Mouse (Mus musculus): ENCODE measurements around the gene Dpysl4.

Dpysl4 gene

DNA sequence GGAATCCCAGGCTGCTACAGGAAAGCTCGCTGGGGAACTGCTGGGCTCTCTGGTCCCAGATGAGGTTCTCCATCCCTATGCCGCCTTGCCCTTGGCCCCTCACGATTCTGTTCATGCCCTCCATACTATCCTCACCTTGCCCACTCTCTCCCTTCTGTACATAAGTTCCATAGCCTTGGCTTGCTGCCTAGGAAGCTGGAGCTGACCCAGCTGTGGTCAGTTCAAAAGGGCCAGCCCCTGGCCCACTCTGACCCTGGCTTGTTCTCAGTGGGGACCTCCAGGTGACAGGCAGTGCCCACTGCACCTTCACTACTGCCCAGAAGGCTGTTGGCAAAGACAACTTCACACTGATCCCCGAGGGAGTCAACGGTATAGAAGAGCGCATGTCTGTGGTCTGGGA lies 10.6 kb downstream of the Dpysl4 start:
- DNase-seq (ENCODE audit: low read depth, low spot score): no peak

DNA sequence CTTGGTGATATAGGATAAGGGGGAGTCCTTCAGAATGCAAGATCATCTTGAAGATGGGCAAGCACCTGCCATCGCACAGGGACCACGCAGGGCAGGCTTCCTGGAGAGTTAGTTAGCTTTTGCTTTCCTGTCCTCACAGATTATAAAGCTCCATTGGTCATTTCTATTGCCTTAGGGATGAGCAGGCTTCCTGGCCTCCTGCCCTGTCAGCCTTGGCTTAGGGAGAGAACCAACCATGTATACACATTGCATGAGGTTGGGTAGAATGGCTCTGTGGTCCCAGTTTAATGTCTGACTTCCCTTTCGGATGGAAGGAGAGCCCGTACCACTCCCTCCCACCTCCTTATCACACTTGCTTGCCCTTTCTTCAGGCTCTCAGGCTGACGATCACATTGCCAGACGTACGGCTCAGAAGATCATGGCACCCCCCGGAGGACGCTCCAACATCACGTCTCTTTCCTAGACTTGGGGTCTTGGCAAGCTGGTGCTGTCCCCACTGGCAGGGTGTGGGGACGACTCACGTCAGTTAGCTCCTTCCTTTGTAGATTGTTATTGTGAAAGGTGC lies 14.8 kb downstream of the Dpysl4 start:
- no peak for DNase-seq (ENCODE audit: low read depth, low spot score)

DNA sequence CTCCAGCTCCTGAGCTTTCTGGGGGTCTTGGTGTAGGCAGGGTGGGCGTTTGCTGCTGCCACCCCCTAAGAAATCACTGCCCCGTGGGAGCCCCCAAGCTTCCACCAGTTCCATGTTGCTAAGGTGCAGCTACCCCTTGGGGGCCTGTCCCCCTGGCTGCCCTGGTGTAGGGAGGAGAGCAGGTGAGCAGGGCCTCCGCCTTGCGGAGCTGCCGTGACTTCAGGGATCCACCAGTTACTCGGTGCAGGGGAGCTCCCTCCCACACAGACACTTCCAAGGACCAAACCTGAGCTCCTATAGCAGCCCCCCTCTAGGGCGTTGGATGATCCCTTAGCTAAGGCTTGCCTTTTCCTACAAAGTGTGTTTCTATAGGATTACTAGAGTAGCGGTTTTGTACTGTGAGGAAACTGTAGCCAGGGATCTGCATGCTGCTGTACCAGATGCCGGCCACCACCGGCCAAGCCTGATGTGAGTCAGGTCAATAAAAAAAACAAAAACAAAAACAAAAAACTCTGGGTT lies 15.5 kb downstream of the Dpysl4 start:
- DNase-seq (ENCODE audit: low read depth, low spot score): no peak

DNA sequence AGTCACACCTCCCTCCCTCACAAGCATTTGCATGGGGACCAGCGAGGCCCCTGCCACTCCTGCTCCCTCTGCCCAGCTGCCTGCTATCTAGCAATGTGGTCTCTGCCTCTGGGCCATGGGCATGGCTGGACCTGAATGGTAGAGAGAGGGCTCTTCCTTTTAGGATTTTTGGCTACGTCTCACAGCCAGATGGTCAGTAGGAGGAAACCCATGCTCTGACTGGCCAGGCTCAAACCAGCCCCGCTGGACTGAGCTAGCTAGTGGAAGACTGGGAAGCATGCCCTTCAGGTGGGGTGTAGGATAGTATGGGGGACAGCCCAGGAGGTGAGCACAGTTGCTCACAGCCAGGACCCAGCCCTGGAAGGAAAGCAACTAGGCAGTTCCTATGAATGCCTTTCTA lies 16.0 kb downstream of the Dpysl4 start:
- DNase-seq (ENCODE audit: low read depth, low spot score): no peak

DNA sequence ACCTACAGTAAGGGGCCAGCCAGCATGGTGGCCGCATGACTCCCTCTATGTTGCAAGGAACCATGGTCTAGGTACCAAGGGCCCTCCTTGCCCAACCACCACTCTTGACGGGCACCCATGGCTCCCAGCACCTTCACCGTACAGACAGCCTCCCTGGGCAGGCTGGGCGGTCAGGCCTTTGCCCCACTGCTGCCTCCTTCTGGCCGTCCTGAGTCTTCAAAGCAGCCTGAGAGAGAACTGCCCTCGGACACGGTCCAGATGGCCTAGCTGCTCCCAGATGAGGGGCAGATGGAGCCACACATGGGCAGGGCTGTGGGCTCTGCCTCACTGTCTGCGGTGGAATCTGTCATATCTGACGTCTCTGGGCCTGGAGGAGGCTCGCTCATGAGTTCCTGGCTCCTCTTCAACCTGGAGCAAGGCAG lies 18.2 kb downstream of the Dpysl4 start:
- DNase-seq (ENCODE audit: low read depth, low spot score): no peak

DNA sequence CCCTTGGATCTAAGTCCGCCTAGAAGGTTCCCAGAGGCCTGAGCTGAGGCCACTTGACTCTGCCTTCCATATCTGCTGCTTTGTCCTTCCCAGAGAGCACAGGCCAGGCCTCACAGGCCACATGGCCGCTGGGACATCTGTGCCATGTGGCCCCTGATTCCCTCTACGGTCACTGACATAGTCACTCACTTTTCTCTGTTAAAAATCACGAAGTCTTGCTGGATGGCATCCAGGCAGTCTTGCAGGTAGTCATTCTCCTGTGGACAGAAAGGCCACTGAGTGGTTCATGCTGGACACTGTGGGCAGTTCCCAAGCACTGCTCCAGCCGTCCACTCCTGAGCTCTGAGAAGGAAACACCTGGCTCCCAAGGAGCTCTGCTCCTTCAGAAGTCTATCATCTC lies 19.3 kb downstream of the Dpysl4 start:
- no peak for DNase-seq (ENCODE audit: low read depth, low spot score)

DNA sequence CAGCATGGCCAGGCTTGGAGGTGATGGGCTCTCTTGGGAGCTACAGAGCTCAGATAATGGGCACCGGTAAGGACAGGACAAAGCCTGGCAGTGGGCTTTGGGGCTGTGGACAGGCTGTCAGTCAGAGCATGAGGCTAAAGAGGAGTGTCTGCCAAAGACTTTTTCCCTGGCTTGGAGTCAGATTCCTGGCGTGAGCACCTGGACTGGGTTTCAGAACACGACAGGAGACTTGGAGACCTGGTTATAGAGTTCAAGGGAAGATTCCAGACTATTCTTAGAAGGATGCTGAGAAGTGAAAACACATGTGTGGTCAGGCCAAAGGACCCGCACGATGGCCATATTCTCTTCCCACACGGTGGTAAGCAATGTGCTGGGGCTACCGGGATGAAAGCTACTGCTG lies 19.9 kb downstream of the Dpysl4 start:
- DNase-seq (ENCODE audit: low read depth, low spot score): no peak

DNA sequence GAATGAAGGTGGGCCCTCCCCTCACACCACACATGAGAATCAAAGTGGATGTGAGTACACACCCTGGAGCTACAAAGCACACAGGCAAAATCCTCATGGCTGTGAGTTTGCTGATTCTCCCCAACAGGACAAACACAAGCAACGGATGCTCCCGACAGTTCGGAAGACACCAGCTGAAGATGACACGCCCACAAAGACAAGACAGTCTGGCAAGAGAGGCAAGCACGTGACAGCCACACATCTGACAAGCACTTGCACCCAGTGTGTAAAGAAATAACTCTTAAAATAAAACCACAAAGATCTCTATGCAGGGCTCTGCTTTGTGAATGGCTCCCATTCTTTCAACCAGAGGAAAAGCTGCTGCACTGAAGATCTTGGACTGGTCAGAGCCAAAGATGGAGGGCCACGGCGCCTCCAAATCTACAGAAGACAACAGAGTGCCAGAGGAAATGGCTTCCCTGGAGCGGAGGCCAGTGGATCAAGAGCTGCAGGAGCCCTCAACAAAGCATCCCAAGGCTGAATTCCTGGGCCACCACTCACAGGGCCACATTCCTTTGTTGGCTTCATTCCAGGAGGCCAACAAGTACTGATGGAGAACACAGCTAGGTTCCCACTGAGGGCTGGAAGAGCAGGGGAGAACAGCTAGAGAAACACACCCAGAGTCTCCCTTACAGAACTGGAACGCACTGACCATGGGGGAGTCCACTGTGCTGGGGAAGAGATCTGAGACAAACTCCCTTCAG lies 22.3 kb downstream of the Dpysl4 start:
- no peak for DNase-seq (ENCODE audit: low read depth, low spot score)

DNA sequence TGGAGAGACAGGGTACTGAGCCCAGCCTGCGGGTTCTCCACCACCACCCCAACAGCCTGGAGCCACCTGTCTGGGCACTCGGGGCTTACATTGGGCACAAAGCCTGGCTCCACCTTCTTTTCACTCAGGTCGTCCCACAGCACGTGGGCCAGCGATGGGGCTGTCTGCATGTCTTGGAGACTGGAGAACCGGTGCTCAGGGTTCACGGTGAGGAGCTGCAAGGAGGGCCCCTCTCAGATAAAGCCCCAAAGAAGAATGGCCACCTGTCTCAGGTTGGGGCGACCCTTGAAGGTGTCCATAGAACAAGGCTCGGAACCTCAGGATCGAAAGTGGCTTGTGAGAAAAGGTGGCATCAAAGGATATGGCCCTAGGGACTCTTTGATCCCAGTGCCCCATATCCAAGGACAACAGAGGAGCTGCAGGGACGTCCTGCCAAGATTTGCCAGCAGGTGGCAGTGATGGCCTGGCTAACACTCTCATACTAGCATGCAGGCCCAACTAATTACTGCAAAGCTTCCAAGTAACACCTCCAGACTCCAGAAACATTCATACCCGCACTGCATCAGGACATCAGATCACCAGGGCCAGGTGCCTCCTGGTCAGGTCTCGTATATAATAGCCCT lies 33.5 kb downstream of the Dpysl4 start:
- no peak for DNase-seq (ENCODE audit: low read depth, low spot score)

DNA sequence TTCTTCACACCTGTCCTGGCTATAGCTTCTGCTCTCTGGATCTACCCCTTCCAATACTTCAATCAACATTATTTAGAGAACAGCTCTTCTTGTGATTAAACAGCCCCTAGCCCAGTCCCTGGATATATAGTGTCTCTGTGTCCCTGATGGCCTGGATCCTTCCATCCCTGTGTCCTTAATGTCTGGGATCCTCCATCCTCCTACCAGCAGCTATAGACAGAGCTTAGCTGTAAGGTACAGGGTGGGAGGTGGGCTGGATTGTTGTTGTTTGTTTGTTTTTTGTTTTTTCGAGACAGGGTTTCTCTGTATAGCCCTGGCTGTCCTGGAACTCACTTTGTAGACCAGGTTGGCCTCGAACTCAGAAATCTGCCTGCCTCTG lies 34.0 kb downstream of the Dpysl4 start:
- no peak for DNase-seq (ENCODE audit: low read depth, low spot score)

DNA sequence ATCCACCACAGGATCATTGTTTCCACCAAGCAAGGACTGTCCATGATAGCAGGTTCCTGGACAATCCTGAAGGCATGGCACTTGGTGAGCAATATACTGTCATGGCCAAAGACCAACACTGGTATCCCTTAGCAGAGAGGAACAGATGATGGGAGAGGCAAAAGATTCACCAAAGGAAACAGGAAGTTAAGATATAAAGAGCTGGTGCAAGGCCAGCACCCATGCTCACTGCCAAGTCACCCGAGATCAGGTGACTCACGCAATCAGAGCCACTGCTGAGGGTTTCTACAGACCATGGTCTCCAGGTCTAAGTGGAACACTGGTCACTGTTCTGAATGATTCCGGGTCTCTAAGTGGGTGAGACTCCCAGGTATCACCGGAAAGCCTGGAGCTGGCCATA lies 40.1 kb downstream of the Dpysl4 start:
- DNase-seq (ENCODE audit: low read depth, low spot score): no peak

DNA sequence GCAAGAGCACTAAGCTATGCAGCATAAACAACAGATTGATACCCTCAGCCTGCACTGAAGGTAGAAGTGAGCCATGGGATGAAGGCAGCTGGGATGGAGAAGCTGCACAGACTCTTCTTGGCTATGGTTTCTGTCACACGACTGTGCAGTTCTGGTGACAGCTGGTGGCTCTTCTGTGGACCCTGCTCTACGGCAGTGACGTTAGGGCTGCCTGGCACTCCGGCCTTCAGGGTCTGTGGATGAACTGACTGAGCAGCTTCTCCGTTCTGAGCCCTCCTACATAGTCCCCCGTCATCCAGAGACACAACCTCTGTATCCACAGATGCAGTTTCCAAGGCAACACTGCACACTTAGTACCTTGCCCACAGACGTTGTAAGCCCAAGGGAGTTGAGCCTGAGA lies 40.7 kb downstream of the Dpysl4 start:
- no peak for DNase-seq (ENCODE audit: low read depth, low spot score)

DNA sequence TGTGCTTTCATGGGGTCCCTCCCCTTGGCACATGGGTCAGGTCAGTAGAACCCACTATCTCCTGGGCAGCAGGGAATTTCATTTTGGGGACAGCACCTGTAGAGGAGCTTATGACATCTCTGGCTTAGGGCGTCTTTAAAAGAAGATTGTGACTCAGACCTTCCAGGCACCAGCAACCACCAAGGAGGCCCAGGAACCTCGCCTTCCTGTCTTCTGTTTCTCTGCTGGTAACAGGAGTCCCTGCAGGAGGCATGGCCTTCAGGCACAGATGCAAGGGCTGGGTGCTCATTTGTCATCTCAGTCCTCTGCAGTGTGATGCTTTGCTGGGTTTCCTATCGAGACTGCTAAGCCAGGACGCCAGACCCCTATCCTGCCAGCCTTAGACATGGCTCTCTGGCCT lies 43.2 kb downstream of the Dpysl4 start:
- no peak for DNase-seq (ENCODE audit: low read depth, low spot score)

DNA sequence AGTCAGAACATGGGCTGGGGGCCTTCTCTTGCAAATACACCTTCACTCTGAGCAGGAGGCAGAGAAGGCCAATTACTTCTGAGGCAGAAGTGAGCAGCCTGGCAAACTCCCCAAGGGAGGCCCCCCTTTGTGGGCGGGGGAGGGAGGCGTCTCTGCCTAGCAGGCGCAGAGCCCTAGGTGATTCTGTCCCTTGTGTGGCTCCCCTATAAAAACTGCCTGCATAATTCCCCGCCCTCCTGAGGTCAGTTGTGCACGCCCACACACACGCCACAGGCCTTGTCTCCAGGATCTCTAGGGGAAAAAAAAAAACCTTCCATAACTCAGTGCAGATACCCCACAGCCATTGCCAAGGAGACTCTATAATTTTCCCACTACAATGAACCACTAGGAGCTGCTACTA lies 44.6 kb downstream of the Dpysl4 start:
- no peak for DNase-seq (ENCODE audit: low read depth, low spot score)

DNA sequence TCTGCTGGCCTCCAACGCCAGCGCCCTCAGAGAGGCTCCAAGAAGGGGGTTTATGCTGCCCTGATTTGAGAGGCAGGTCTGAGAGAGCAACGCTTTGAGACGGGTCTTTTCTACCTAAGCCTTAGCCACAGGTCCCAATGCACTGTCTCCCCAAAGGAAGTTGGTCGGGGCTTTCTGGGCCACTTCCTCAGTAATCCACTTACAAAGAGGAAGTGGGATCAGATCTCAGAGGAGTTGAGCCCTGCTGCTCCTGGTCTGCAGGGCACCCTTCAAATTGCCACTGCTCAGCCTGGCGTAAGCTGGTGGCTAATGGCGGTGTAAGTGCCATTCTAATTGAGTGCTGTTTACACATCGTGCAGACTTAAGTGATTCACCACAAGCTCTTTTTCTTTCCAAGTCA lies 45.7 kb downstream of the Dpysl4 start:
- no peak for DNase-seq (ENCODE audit: low read depth, low spot score)

DNA sequence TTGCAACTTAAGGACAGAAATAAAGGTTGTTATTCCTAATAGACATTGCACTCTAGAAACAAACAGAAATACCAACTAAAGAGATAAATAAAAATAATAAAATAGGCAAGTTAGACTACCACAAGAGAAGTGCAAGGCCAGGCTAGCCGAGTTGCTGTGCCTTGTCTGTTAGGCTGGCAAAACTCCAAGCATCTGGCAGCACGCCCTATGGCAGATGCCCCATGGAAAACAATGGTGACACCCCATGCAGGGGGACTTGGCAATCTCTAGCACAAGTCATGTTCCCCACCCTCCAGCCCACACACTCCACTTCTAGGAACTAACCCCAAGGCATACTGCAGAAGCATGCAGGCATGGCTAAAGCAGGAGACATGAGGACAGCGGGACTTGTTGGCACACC lies 47.6 kb downstream of the Dpysl4 start:
- DNase-seq (ENCODE audit: low read depth, low spot score): no peak

DNA sequence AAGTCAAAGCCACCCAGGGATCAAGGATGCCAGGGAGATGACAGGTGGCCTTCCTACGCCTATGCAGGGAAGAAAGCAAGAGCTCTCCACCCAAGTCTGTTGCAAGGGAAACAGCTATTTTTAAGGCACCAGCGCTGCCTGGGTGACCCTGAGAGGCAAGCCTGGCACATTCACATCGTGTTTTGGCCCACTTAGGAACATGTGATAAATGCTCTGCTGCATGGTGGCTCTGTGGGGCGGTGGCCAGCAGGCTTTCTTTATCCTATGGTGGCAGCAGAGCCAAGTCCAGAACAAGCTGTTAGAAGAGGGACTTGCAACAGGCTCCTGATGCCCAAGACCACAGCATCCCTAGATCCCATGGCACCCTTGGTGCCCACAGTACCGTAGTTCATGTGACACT lies 49.4 kb downstream of the Dpysl4 start:
- no peak for DNase-seq (ENCODE audit: low read depth, low spot score)

DNA sequence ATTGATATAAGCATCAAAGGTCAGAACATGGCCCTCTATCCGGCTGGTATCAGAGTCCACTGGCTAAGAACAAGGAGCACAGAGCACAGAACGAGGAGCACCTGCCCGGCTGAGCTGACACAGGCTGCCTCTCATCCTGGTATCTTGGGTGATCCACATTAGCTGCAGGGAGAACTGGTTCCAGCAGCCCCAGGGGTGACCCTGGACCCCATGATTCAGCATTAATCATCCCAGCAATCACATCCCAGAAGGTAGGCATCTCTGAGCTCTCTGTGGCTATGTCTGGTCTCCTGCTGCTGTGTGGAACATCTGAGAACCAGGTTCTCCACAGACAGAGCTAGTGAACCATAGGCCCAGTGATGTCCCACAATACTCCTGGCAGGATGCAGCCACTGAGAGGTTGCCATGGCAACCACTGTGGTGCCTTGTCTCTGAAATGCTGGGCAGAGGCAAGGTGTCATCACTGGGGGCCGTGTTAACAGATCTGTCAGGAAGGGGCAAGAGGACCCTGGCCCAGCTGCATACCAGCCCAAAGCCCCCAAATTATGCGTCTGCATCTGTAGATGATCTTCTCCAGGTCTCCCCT lies 51.2 kb downstream of the Dpysl4 start:
- no peak for DNase-seq (ENCODE audit: low read depth, low spot score)

DNA sequence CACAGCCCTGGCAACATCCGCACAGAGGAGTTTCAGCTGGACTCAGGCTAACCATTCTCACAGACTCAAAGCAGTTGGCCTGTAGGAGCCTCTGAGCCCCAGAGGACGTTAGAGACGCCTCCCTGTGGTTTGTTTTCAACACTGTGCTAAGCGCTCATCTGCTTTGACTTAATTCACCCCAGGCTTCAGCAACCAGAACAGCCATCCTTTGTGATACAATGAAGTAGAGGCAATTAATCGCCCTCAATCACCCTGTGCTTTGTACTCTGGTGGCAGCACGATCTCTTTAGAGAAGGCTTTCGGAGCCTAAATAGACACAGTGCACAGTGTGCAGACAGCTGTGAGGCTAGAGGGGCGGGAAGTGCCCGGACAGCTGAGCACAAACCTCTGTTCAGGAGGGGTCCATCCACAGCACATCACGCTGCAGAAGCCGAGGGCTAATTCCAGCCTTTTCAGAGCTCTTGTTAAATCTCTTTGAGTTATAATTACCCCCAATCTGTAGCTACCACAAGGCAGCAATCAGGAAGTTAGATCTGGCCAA lies 54.2 kb downstream of the Dpysl4 start:
- DNase-seq (ENCODE audit: low read depth, low spot score): no peak

DNA sequence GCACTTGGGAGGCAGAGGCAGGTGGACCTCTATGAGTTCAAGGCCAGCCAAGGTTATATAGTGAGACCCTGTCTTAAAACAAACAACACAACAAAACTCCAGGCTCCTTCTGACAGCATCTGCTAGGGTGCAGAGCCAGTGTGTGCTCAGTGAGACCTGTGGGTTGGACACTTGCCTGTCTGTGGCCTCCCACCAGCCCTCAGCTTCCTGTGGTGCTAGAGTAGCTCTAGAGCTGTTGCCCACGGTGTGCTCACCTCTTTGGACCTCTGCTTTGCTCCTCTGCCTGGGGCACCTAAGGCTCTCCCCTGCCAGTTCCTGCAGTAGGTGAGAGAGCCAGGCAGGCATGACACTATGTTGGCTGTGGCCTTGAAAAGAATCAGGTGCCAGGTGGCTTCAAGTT lies 58.0 kb downstream of the Dpysl4 start:
- DNase-seq (ENCODE audit: low read depth, low spot score): no peak

DNA sequence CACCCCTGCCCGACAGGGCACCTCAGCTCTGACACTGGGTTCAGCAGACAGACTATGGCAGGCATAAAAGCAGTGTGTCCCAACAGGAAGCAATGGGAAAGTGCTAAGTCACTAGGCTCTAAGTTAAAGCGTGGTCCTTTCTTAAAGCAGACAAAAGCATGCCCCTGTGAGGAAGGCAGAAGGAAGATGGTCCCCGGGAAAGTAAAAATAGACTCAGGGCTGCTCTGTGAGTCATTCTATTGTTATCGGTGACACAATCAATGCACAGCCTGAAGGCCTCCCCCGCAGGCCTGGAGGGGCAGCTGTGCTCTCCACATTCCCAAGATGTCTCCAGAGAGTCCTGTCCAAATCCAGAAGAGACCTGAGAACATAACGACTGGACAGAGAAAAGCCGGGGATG lies 60.1 kb downstream of the Dpysl4 start:
- DNase-seq (ENCODE audit: low read depth, low spot score): no peak

DNA sequence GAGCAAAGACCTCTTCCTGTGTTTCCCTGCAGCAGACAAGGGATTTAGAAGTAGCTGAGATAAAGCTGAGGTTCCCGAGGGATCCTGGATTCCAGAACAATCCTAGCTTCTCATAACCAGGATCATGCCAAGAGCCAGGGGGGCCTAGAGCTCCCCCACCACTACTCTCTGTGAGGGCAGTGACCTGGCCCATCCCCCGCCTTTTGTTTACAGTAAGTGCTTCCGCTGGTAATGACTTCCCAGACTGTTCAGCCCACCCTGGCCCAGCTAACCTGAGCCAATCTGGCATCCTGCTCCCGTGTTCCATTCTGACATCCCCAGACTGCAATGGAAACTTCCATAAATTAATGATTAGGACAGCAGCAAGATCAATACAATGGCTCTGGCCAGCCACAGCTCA lies 61.6 kb downstream of the Dpysl4 start:
- DNase-seq (ENCODE audit: low read depth, low spot score): no peak

DNA sequence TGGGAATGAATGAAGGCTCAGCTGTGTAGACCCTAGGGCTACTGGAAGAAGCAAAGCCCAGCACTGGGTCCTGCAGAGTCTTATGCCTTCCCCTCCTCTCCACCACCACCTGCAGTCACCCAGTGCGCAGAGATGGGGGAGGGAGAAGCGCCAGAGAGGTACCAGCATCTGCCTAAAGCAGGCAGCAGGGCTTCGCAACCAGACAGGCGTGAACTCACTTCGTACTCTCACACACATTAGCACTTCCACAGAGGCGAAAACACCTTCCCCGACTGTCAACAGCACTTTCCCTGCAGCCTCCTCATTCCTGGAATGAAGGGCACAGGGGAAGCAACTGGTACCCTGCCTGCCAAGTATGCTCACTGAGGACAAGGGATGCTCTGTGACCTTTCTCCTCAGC lies 63.6 kb downstream of the Dpysl4 start:
- no peak for DNase-seq (ENCODE audit: low read depth, low spot score)
